ENCODE assay signal across 29 mouse cellular contexts in the genomic region with DNA sequence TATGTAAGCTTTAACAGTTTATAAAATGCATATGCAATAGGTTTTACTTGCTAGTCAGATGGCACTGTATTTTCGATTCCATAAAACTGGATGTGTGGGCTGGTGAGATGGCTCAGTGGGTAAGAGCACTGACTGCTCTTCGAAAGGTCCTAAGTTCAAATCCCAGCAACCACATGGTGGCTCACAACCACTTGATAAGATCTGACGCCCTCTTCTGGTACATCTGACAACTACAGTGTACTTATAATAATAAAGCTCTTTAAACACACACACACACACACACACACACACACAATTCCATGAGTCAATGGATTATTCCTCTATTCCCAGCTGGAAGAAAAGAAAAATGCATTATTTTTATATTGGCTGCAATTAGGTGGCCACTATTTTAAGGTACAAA. TPM values are rescaled to one million over a fixed set of nuclear protein-coding genes. Genes with fewer than 3 reads are reported as not detected.
DNase-seq lines count a peak whose midpoint lies in the region; ATAC-seq and TF ChIP-seq lines count a peak whose summit lies in the region.
"Had no signal": no experiment of that assay in that cellular context is flagged by ENCODE, and none has a peak within 500 bp of the region (broad histone marks: within the 10 kb centered on the region; RNA-seq: fewer than 3 reads in every experiment).

No protein-coding gene starts in this region.

- no peak overlapping the region for H3K9ac ChIP-seq in kidney, postnatal 0 days (ENCODE audit: low read depth, low read length)
- H3K9ac ChIP-seq in CH12.LX (ENCODE audit: insufficient read depth, low read depth), result no peak overlapping the region
- H3K9ac ChIP-seq: embryonic facial prominence, embryonic 15.5 days; forebrain, embryonic 12.5 days; forebrain, postnatal 0 days; heart, embryonic 15.5 days; hindbrain, embryonic 15.5 days; lung, embryonic 15.5 days; midbrain, embryonic 15.5 days; neural tube, embryonic 12.5 days had no signal

- H3K79me2 ChIP-seq in CH12.LX (replicated peaks; ENCODE audit: control insufficient read depth, extremely low read depth, insufficient read depth, poor library complexity, severe bottlenecking), result no peaks in the 10 kb centered on the region

- H3K27me3 ChIP-seq in kidney, postnatal 0 days (ENCODE audit: insufficient read depth, low read length), result no peaks in the 10 kb centered on the region
- H3K27me3 ChIP-seq in CH12.LX (replicated peaks), result no peaks in the 10 kb centered on the region
- H3K27me3 ChIP-seq: embryonic facial prominence, embryonic 15.5 days; forebrain, embryonic 12.5 days; heart, embryonic 15.5 days; hindbrain, embryonic 15.5 days; lung, embryonic 15.5 days; midbrain, embryonic 15.5 days; neural tube, embryonic 12.5 days had no signal

- no peak overlapping the region for H3K4me3 ChIP-seq in kidney, postnatal 0 days (replicated peaks; ENCODE audit: low read depth, low read length)
- no peak overlapping the region for H3K4me3 ChIP-seq in CH12.LX (replicated peaks in 1 of 3; ENCODE audit: low read depth in 2 of 3, low read length in 2 of 3, poor library complexity in 1 of 3)
- H3K4me3 ChIP-seq: embryonic facial prominence, embryonic 10.5 days; embryonic facial prominence, embryonic 15.5 days; forebrain, embryonic 12.5 days; heart, embryonic 10.5 days; heart, embryonic 15.5 days; hindbrain, embryonic 15.5 days; lung, embryonic 15.5 days; midbrain, embryonic 15.5 days; myocyte; neural tube, embryonic 12.5 days had no signal

- H3K9me3 ChIP-seq in kidney, postnatal 0 days (replicated peaks; ENCODE audit: low read length), result no peaks in the 10 kb centered on the region
- no peaks in the 10 kb centered on the region for H3K9me3 ChIP-seq in CH12.LX (replicated peaks; ENCODE audit: low read length)
- H3K9me3 ChIP-seq: embryonic facial prominence, embryonic 10.5 days; embryonic facial prominence, embryonic 15.5 days; forebrain, embryonic 12.5 days; G1E; heart, embryonic 10.5 days; heart, embryonic 15.5 days; hindbrain, embryonic 15.5 days; lung, embryonic 15.5 days; midbrain, embryonic 15.5 days; neural tube, embryonic 12.5 days had no signal

- no peak for ATAC-seq in kidney, postnatal 0 days (replicated peaks; ENCODE audit: low FRiP score, low read depth)
- ATAC-seq: forebrain, postnatal 0 days; midbrain, embryonic 15.5 days had no signal

- no peak for DNase-seq in kidney, postnatal 0 days (ENCODE audit: low spot score)
- DNase-seq in kidney, adult 9 months, result no peak
- peak; percentile 21 for DNase-seq in A20 (ENCODE audit: low read depth, low spot score)
- peak; percentile 21 for DNase-seq in CH12.LX (ENCODE audit: extremely low read depth)
- DNase-seq in NIH3T3 (ENCODE audit: low read depth), result peak; percentile 33
- DNase-seq in urinary bladder, adult 18-20 months (ENCODE audit: low spot score in 2 of 2), result no peak
- DNase-seq in cerebellum, adult 8-10 months, result no peak
- DNase-seq in lung, postnatal 10 days, result no peak
- DNase-seq: adrenal gland, adult 8-10 months; cerebellum, adult 2 months; cerebellum, postnatal 25 days; forebrain, postnatal 0 days; gastrocnemius, postnatal 10 days; heart, postnatal 36 days; kidney, adult 8-10 months; kidney, postnatal 14 days; thymus, postnatal 4 days had no signal

- peak; percentile 21 for TF ChIP-seq CTCF in kidney, postnatal 0 days (IDR thresholded peaks at IDR 0.05; ENCODE audit: low read depth)
- TF ChIP-seq CTCF in CH12.LX (conservative IDR thresholded peaks at IDR 0.05 in 1 of 2, IDR thresholded peaks at IDR 0.05 in 1 of 2; ENCODE audit: low read depth in 2 of 2, low read length in 2 of 2), result peak in 1 of 2 experiments; percentile 32; a peak in 1 of 4 replicates

- WGBS in kidney, postnatal 0 days, result 83% methylated on average over 3 of the region's 3 CpGs

- H3K36me3 ChIP-seq in kidney, postnatal 0 days (ENCODE audit: insufficient read depth, low read length), result peaks cover 19% of the 10 kb centered on the region; the same call in 1 of the 2 replicates
- peaks cover 7 to 43% of the 10 kb centered on the region in 2 experiments for H3K36me3 ChIP-seq in CH12.LX (replicated peaks in 1 of 2; ENCODE audit: control insufficient read depth in 1 of 2, insufficient read depth in 1 of 2, low read length in 1 of 2)

- no peak for TF ChIP-seq RAD21 in CH12.LX (IDR thresholded peaks at IDR 0.05; ENCODE audit: low read depth, low read length)

- no peak overlapping the region for H3K4me2 ChIP-seq in kidney, postnatal 0 days (ENCODE audit: low read length)
- no peak overlapping the region for H3K4me2 ChIP-seq in CH12.LX (ENCODE audit: insufficient read depth, low read depth, poor library complexity, severe bottlenecking)
- H3K4me2 ChIP-seq: embryonic facial prominence, embryonic 15.5 days; forebrain, embryonic 12.5 days; heart, embryonic 15.5 days; hindbrain, embryonic 15.5 days; lung, embryonic 15.5 days; midbrain, embryonic 15.5 days; neural tube, embryonic 12.5 days had no signal

- H3K4me1 ChIP-seq in kidney, postnatal 0 days (replicated peaks; ENCODE audit: insufficient read depth, low read length), result no peaks in the 10 kb centered on the region; the same call in 1 of the 2 replicates
- H3K4me1 ChIP-seq in CH12.LX (ENCODE audit: control insufficient read depth in 1 of 2, insufficient read depth in 2 of 2), result peaks cover 0 to 15% of the 10 kb centered on the region in 2 experiments; a peak in 2 of 4 replicates
- H3K4me1 ChIP-seq: forebrain, embryonic 12.5 days; heart, embryonic 15.5 days; hindbrain, embryonic 15.5 days; lung, embryonic 15.5 days; midbrain, embryonic 15.5 days; neural tube, embryonic 12.5 days had no signal

- dilution Hi-C loops in CH12.LX (cut with MboI; ENCODE audit: extremely low pct_ligation_motif_present, extremely low pct_unique_long_range_greater_than_20kb, low sequenced_read_pairs), result no loop called here

- no peak for TF ChIP-seq EP300 in CH12.LX (IDR thresholded peaks at IDR 0.05; ENCODE audit: low read length)

- in situ Hi-C loops in CH12.LX (cut with MboI; ENCODE audit: low pct_ligation_motif_present, low pct_unique_long_range_greater_than_20kb, low sequenced_read_pairs), result no loop called here

- no peak overlapping the region for H3K27ac ChIP-seq in kidney, postnatal 0 days
- H3K27ac ChIP-seq in CH12.LX (ENCODE audit: insufficient read depth, low read depth), result no peak overlapping the region
- H3K27ac ChIP-seq: embryonic facial prominence, embryonic 10.5 days; embryonic facial prominence, embryonic 15.5 days; forebrain, embryonic 12.5 days; heart, embryonic 10.5 days; heart, embryonic 15.5 days; hindbrain, embryonic 15.5 days; lung, embryonic 15.5 days; macrophage; midbrain, embryonic 15.5 days; neural tube, embryonic 12.5 days had no signal

- no peak for TF ChIP-seq POLR2A in CH12.LX (IDR thresholded peaks at IDR 0.05; ENCODE audit: low read depth, low read length)

TF ChIP-seq in CH12.LX, 34 proteins besides CTCF, POLR2A, EP300 and RAD21:
- TF ChIP-seq MEF2A (IDR thresholded peaks at IDR 0.05; ENCODE audit: borderline replicate concordance, low read depth, low read length), result no peak
- TF ChIP-seq USF1 (IDR thresholded peaks at IDR 0.05; ENCODE audit: low read depth, low read length), result no peak
- no peak for TF ChIP-seq ETS1 (conservative IDR thresholded peaks at IDR 0.05; ENCODE audit: low read depth, low read length)
- no peak for TF ChIP-seq MYC (IDR thresholded peaks at IDR 0.05; ENCODE audit: low read depth, low read length)
- TF ChIP-seq ZNF384 (IDR thresholded peaks at IDR 0.05; ENCODE audit: low read depth, low read length), result no peak
- TF ChIP-seq MAX (IDR thresholded peaks at IDR 0.05; ENCODE audit: low read length), result no peak
- no peak for TF ChIP-seq JUND (conservative IDR thresholded peaks at IDR 0.05; ENCODE audit: low read depth, low read length)
- TF ChIP-seq ZMIZ1 (IDR thresholded peaks at IDR 0.05; ENCODE audit: low read depth, low read length), result no peak
- no peak for TF ChIP-seq UBTF (IDR thresholded peaks at IDR 0.05; ENCODE audit: low read depth, low read length)
- TF ChIP-seq CHD1 (IDR thresholded peaks at IDR 0.05; ENCODE audit: low read depth, low read length), result no peak
- no peak for TF ChIP-seq NELFE (IDR thresholded peaks at IDR 0.05; ENCODE audit: low read depth, low read length)
- no peak for TF ChIP-seq CHD2 (IDR thresholded peaks at IDR 0.05; ENCODE audit: low read length)
- TF ChIP-seq ELF1 (IDR thresholded peaks at IDR 0.05; ENCODE audit: low read depth, low read length), result no peak
- no peak for TF ChIP-seq BHLHE40 (IDR thresholded peaks at IDR 0.05; ENCODE audit: low read depth, low read length)

RNA-seq across cellular contexts. Expression of gene Sumo1, which starts 32.3 kb away (rescaled TPM):
- polyA plus RNA-seq in kidney, postnatal 0 days (2015; fragmentation: Nextera tagmentation; extraction: Ambion mirVana), result 414 and 416 TPM in 2 replicates
- total RNA-seq in CH12.LX (2012; rRNA removed) (122 and 154 TPM in 2 replicates), CH12.LX (2014; rRNA removed) (505 and 559 TPM in 2 replicates)
- polyA plus RNA-seq in CH12.LX (2012; ENCODE audit: insufficient read length, low read depth), result 296 and 297 TPM in 2 replicates

RNA-seq across cellular contexts. Expression of gene Nop58, which starts 46.4 kb away (rescaled TPM):
- 162 and 173 TPM in 2 replicates for polyA plus RNA-seq in kidney, postnatal 0 days (2015; fragmentation: Nextera tagmentation; extraction: Ambion mirVana)
- 297 and 438 TPM in 2 replicates for total RNA-seq in CH12.LX (2012; rRNA removed)
- 523 and 600 TPM in 2 replicates for total RNA-seq in CH12.LX (2014; rRNA removed)
- 749 and 752 TPM in 2 replicates for polyA plus RNA-seq in CH12.LX (2012; ENCODE audit: insufficient read length, low read depth)

Comparison
In these comparisons a context has a peak if more than half of its experiments do, and no peak if none do; other contexts are left out.
1. DNase-seq: peak in A20 (single experiment), CH12.LX (single experiment) and NIH3T3 (single experiment); none in kidney, postnatal 0 days (single experiment), kidney, adult 9 months (single experiment), urinary bladder, adult 18-20 months (0 of 2), cerebellum, adult 8-10 months (single experiment) and lung, postnatal 10 days (single experiment).